ENCODE assay signal across 23 mouse cellular contexts in genomic region chr1:63998139-63998538, GRCm38 (mm10).
DNase-seq lines count a peak whose midpoint lies in the region; ATAC-seq and TF ChIP-seq lines count a peak whose summit lies in the region.
"Had no signal": no experiment of that assay in that cellular context is flagged by ENCODE, and none has a peak within 500 bp of the region (broad histone marks: within the 10 kb centered on the region; RNA-seq: fewer than 3 reads in every experiment).

No protein-coding gene starts in this region.

- H3K79me2 ChIP-seq in CH12.LX (replicated peaks; ENCODE audit: control insufficient read depth, extremely low read depth, insufficient read depth, poor library complexity, severe bottlenecking) = no peaks in the 10 kb centered on the region

- DNase-seq in heart, adult 11 months = peak; percentile 81
- no peak for DNase-seq in heart, postnatal 14 days
- no peak for DNase-seq in liver, postnatal 0 days
- DNase-seq in CH12.LX (ENCODE audit: extremely low read depth) = no peak
- no peak for DNase-seq in embryonic facial prominence, embryonic 10.5 days (ENCODE audit: low spot score)
- DNase-seq in embryo, embryonic 9.5 days (ENCODE audit: extremely low spot score) = no peak
- no peak for DNase-seq in left cerebral cortex, postnatal 4 days
- DNase-seq: adrenal gland, postnatal 36 days; B cell, adult 2 months; cerebellum, postnatal 25 days; gastrocnemius, postnatal 14 days; heart, postnatal 4 days; kidney, adult 2 months; kidney, postnatal 14 days; lung, postnatal 10 days had no signal

- in situ Hi-C loops in CH12.LX (cut with MboI; ENCODE audit: low pct_ligation_motif_present, low pct_unique_long_range_greater_than_20kb, low sequenced_read_pairs) = no loop called here

- no peak overlapping the region for H3K27ac ChIP-seq in liver, postnatal 0 days (ENCODE audit: low read depth)
- no peak overlapping the region for H3K27ac ChIP-seq in liver, embryonic 12.5 days
- H3K27ac ChIP-seq in CH12.LX (ENCODE audit: insufficient read depth, low read depth) = no peak overlapping the region
- peak overlapping the region; percentile 30; the same call in 1 of the 2 replicates for H3K27ac ChIP-seq in embryonic facial prominence, embryonic 10.5 days (replicated peaks)
- H3K27ac ChIP-seq: forebrain, embryonic 12.5 days; heart, embryonic 13.5 days; hindbrain, postnatal 0 days; left cerebral cortex, adult 2 months; limb, embryonic 10.5 days; midbrain, embryonic 13.5 days had no signal

- 66% methylated on average over 2 of the region's 2 CpGs for WGBS in liver, postnatal 0 days (ENCODE audit: insufficient replicate concordance)
- WGBS in liver, embryonic 12.5 days (ENCODE audit: insufficient replicate concordance) = 71% methylated on average over 2 of the region's 2 CpGs
- WGBS in embryonic facial prominence, embryonic 10.5 days = 76% methylated on average over 2 of the region's 2 CpGs

- H3K9ac ChIP-seq in liver, postnatal 0 days (replicated peaks) = no peak overlapping the region
- no peak overlapping the region for H3K9ac ChIP-seq in liver, embryonic 12.5 days
- no peak overlapping the region for H3K9ac ChIP-seq in CH12.LX (ENCODE audit: insufficient read depth, low read depth)
- H3K9ac ChIP-seq: forebrain, embryonic 12.5 days; heart, embryonic 13.5 days; midbrain, embryonic 13.5 days had no signal

- intact Hi-C loops in heart, postnatal 14 days (cut with DNase I) = no loop called here
- intact Hi-C loops in left cerebral cortex, postnatal 4 days (cut with DNase I) = no loop called here

- no peaks in the 10 kb centered on the region for H3K36me3 ChIP-seq in liver, postnatal 0 days (replicated peaks; ENCODE audit: insufficient read depth, low read length)
- no peaks in the 10 kb centered on the region for H3K36me3 ChIP-seq in liver, embryonic 12.5 days
- H3K36me3 ChIP-seq in CH12.LX (replicated peaks in 1 of 2; ENCODE audit: control insufficient read depth in 1 of 2, insufficient read depth in 1 of 2, low read length in 1 of 2) = no peaks in the 10 kb centered on the region
- no peaks in the 10 kb centered on the region for H3K36me3 ChIP-seq in embryonic facial prominence, embryonic 10.5 days (replicated peaks)
- H3K36me3 ChIP-seq: forebrain, embryonic 12.5 days; heart, embryonic 13.5 days; limb, embryonic 10.5 days; midbrain, embryonic 13.5 days had no signal

- H3K27me3 ChIP-seq in liver, postnatal 0 days (ENCODE audit: insufficient read depth, low read length) = no peaks in the 10 kb centered on the region
- H3K27me3 ChIP-seq in liver, embryonic 12.5 days (replicated peaks) = no peaks in the 10 kb centered on the region
- no peaks in the 10 kb centered on the region for H3K27me3 ChIP-seq in CH12.LX (replicated peaks)
- H3K27me3 ChIP-seq in embryonic facial prominence, embryonic 10.5 days (replicated peaks; ENCODE audit: low read depth, poor library complexity, severe bottlenecking) = no peaks in the 10 kb centered on the region
- H3K27me3 ChIP-seq: forebrain, embryonic 12.5 days; heart, embryonic 13.5 days; midbrain, embryonic 13.5 days had no signal

- peak; percentile 22; the same call in 1 of the 2 replicates for TF ChIP-seq CTCF in liver, postnatal 0 days (IDR thresholded peaks at IDR 0.05; ENCODE audit: low read depth)
- peak in 1 of 2 experiments; percentile 52; a peak in 2 of 4 replicates for TF ChIP-seq CTCF in CH12.LX (conservative IDR thresholded peaks at IDR 0.05 in 1 of 2, IDR thresholded peaks at IDR 0.05 in 1 of 2; ENCODE audit: low read depth in 2 of 2, low read length in 2 of 2)

- no peak overlapping the region for H3K4me2 ChIP-seq in liver, postnatal 0 days (ENCODE audit: low read depth, low read length)
- H3K4me2 ChIP-seq in liver, embryonic 12.5 days = no peak overlapping the region
- no peak overlapping the region for H3K4me2 ChIP-seq in CH12.LX (ENCODE audit: insufficient read depth, low read depth, poor library complexity, severe bottlenecking)
- H3K4me2 ChIP-seq: forebrain, embryonic 12.5 days; heart, embryonic 13.5 days; midbrain, embryonic 13.5 days had no signal

- no peak for TF ChIP-seq EP300 in liver, postnatal 0 days (IDR thresholded peaks at IDR 0.05; ENCODE audit: low read depth)
- TF ChIP-seq EP300 in CH12.LX (IDR thresholded peaks at IDR 0.05; ENCODE audit: low read length) = no peak

- peaks cover 10% of the 10 kb centered on the region for H3K4me1 ChIP-seq in liver, postnatal 0 days (ENCODE audit: insufficient read depth)
- 0 out of 2 replicates have a peak, but pooled peaks cover 4% of the 10 kb centered on the region for H3K4me1 ChIP-seq in liver, embryonic 12.5 days
- H3K4me1 ChIP-seq in CH12.LX (ENCODE audit: control insufficient read depth in 1 of 2, insufficient read depth in 2 of 2) = peaks cover 13 to 55% of the 10 kb centered on the region in 2 experiments
- H3K4me1 ChIP-seq in embryonic facial prominence, embryonic 10.5 days = peaks cover 36% of the 10 kb centered on the region

- TF ChIP-seq POLR2A in CH12.LX (IDR thresholded peaks at IDR 0.05; ENCODE audit: low read depth, low read length) = no peak

- dilution Hi-C loops in CH12.LX (cut with MboI; ENCODE audit: extremely low pct_ligation_motif_present, extremely low pct_unique_long_range_greater_than_20kb, low sequenced_read_pairs) = no loop called here

- ATAC-seq in liver, postnatal 0 days = no peak
- ATAC-seq in liver, embryonic 12.5 days = no peak
- ATAC-seq: hindbrain, postnatal 0 days; midbrain, embryonic 13.5 days had no signal

- H3K4me3 ChIP-seq in liver, postnatal 0 days (ENCODE audit: low read depth, low read length) = no peak overlapping the region
- H3K4me3 ChIP-seq in liver, embryonic 12.5 days = no peak overlapping the region
- no peak overlapping the region for H3K4me3 ChIP-seq in CH12.LX (replicated peaks in 1 of 3; ENCODE audit: low read depth in 2 of 3, low read length in 2 of 3, poor library complexity in 1 of 3)
- no peak overlapping the region for H3K4me3 ChIP-seq in embryonic facial prominence, embryonic 10.5 days
- H3K4me3 ChIP-seq: forebrain, embryonic 12.5 days; heart, embryonic 13.5 days; left cerebral cortex, adult 2 months; limb, embryonic 10.5 days; midbrain, embryonic 13.5 days; myocyte had no signal

- peak; percentile 61 for TF ChIP-seq RAD21 in CH12.LX (IDR thresholded peaks at IDR 0.05; ENCODE audit: low read depth, low read length)

- no peaks in the 10 kb centered on the region for H3K9me3 ChIP-seq in liver, postnatal 0 days (ENCODE audit: low read length)
- H3K9me3 ChIP-seq in liver, embryonic 12.5 days (replicated peaks) = no peaks in the 10 kb centered on the region
- H3K9me3 ChIP-seq in CH12.LX (replicated peaks; ENCODE audit: low read length) = no peaks in the 10 kb centered on the region
- H3K9me3 ChIP-seq in embryonic facial prominence, embryonic 10.5 days = no peaks in the 10 kb centered on the region
- H3K9me3 ChIP-seq: forebrain, embryonic 12.5 days; heart, embryonic 13.5 days; limb, embryonic 10.5 days; midbrain, embryonic 13.5 days had no signal

TF ChIP-seq in CH12.LX, 34 proteins besides CTCF, POLR2A, EP300 and RAD21:
- TF ChIP-seq KAT2A (IDR thresholded peaks at IDR 0.05; ENCODE audit: insufficient replicate concordance, low read length) (no peak), SMC3 (IDR thresholded peaks at IDR 0.05; ENCODE audit: low read depth, low read length) (peak; percentile 38), CHD2 (IDR thresholded peaks at IDR 0.05; ENCODE audit: low read length) (no peak), MAFK (IDR thresholded peaks at IDR 0.05; ENCODE audit: insufficient replicate concordance, low read length) (peak; percentile 49; the same call in 1 of the 2 replicates), GABPA (IDR thresholded peaks at IDR 0.05; ENCODE audit: insufficient replicate concordance, low read depth, low read length) (no peak)
